Mouse (Mus musculus) neural tube, embryonic 11.5 days (tissue): Measurements from ENCODE around the gene Mef2b. TPM values are rescaled to one million over a fixed set of nuclear protein-coding genes. Genes with fewer than 3 reads are reported as not detected.
"Not testable (repeated sequence)": the region's sequence is repeated elsewhere in the genome, so short reads cannot be mapped to it uniquely, and the experiment has no call there.

Experiments
- ATAC-seq: fragments of 200-750 bp; cut with Nextera tagmentation; 2 replicates; pipeline ENCODE4 v1.8.0; 2017; ENCODE audit warnings: moderate number of reproducible peaks, mild to moderate bottlenecking, moderate TSS enrichment, moderate library complexity; ENCODE audit not compliant: insufficient read depth, low FRiP score, low TSS enrichment
- DNase-seq: peaks from one replicate; pipeline ENCODE4 v3.0.0-alpha.2; 2015; ENCODE audit warnings: low spot score
- H3K27ac ChIP-seq: fragments of 300-500 bp; sonication (generic); 2 replicates; pipeline ENCODE4 v1.5.1; 2014; ENCODE audit warnings: low read depth, mild to moderate bottlenecking, low read length
- H3K27me3 ChIP-seq: fragments of 300-500 bp; sonication (generic); 2 replicates; pipeline ENCODE4 v1.6.1; 2014; ENCODE audit warnings: mild to moderate bottlenecking, low read length, mixed read lengths; ENCODE audit not compliant: control insufficient read depth, insufficient read depth
- H3K36me3 ChIP-seq: fragments of 300-500 bp; sonication (generic); 2 replicates; pipeline ENCODE4 v1.6.1; 2014; ENCODE audit warnings: mild to moderate bottlenecking, low read length, moderate library complexity, mixed read lengths; ENCODE audit not compliant: control insufficient read depth, insufficient read depth
- H3K4me1 ChIP-seq: fragments of 300-500 bp; sonication (generic); 2 replicates; pipeline ENCODE4 v1.6.1; 2014; ENCODE audit warnings: low read length, mixed read lengths; ENCODE audit not compliant: control insufficient read depth, insufficient read depth
- H3K4me2 ChIP-seq: fragments of 300-500 bp; sonication (generic); 2 replicates; pipeline ENCODE4 v1.6.1; 2014; ENCODE audit warnings: low read depth, mild to moderate bottlenecking, moderate library complexity
- H3K4me3 ChIP-seq: fragments of 300-500 bp; sonication (generic); 2 replicates; pipeline ENCODE4 v1.5.1; 2014; ENCODE audit warnings: low read depth, low read length
- H3K9ac ChIP-seq: fragments of 300-500 bp; sonication (generic); 2 replicates; pipeline ENCODE4 v1.6.1; 2014; ENCODE audit warnings: mild to moderate bottlenecking, low read length
- H3K9me3 ChIP-seq: fragments of 300-500 bp; sonication (generic); 2 replicates; pipeline ENCODE4 v1.6.1; 2016; ENCODE audit warnings: low read length; ENCODE audit not compliant: control insufficient read depth
- WGBS: fragments of 180-500 bp; shearing (Covaris S2); extraction: QIAGEN DNeasy Blood & Tissue Kit; methylation state at CpG from one replicate; pipeline ENCODE4 v1.1.7; 2014; 5-methylcytosine and 5-hydroxymethylcytosine counted together
- microRNA-seq: library from miRNA; unstranded; fragments of <30 nt; microRNA quantifications from one replicate; pipeline ENCODE4, GENCODE M21; 2016
- polyA plus RNA-seq: library from polyadenylated mRNA; unstranded; fragments of >200 nt; fragmentation: Nextera tagmentation; extraction: Ambion mirVana; gene quantifications from 2 replicates; pipeline ENCODE4 v1.2.1, GENCODE M21; 2014

Gene Mef2b
- polyA plus RNA-seq, 1 experiment from 2014 or later, result 0.58 TPM

- Histone ChIP-seq H3K9ac (no peak overlapping the region), H3K4me2 (no peak overlapping the region), H3K27me3 (no peaks in the 10 kb centered on the region), H3K4me1 (peaks cover 4% of the 10 kb centered on the region; the same call in 1 of the 2 replicates), H3K36me3 (no peaks in the 10 kb centered on the region), H3K9me3 (no peaks in the 10 kb centered on the region), H3K4me3 (no peak overlapping the region), H3K27ac (no peak overlapping the region)
- 81% methylated on average over 3 of the region's 3 CpGs for WGBS
- ATAC-seq (no peak), DNase-seq (no peak)
Measured at GRCm38 (mm10) chr8:70214411-70214810, 74.9 kb downstream of the Mef2b start.

- Histone ChIP-seq H3K36me3 (no peaks in the 10 kb centered on the region), H3K27me3 (no peaks in the 10 kb centered on the region), H3K4me1 (peaks cover 4% of the 10 kb centered on the region; the same call in 1 of the 2 replicates), H3K9me3 (no peaks in the 10 kb centered on the region), H3K4me3 (no peak overlapping the region), H3K9ac (no peak overlapping the region), H3K27ac (no peak overlapping the region), H3K4me2 (no peak overlapping the region)
- ATAC-seq, result no peak
- 73% methylated on average over 5 of the region's 5 CpGs for WGBS
- no peak for DNase-seq
Measured at GRCm38 (mm10) chr8:70215092-70215491, 75.6 kb downstream of the Mef2b start.

GRCm38 (mm10) chr8:70216161-70216560 lies 76.7 kb downstream of the Mef2b start:
- ATAC-seq, H3K4me3 ChIP-seq: not testable (repeated sequence)
- 64% methylated on average over 3 of the region's 3 CpGs for WGBS

GRCm38 (mm10) chr8:70216566-70216965 lies 77.1 kb downstream of the Mef2b start:
- DNase-seq, result no peak
- Histone ChIP-seq H3K27ac (no peak overlapping the region), H3K9me3 (no peaks in the 10 kb centered on the region), H3K4me2 (no peak overlapping the region), H3K36me3 (no peaks in the 10 kb centered on the region), H3K9ac (no peak overlapping the region), H3K27me3 (no peaks in the 10 kb centered on the region), H3K4me3 (no peak overlapping the region), H3K4me1 (peaks cover 1% of the 10 kb centered on the region; the same call in 1 of the 2 replicates)
- WGBS, result no CpG with 5 or more reads among the region's 1 CpGs
- no peak for ATAC-seq

More at GRCm38 (mm10) chr8:70216161-70216560, 76.7 kb downstream of the Mef2b start:
- not testable (repeated sequence) for H3K9me3 ChIP-seq, H3K4me2 ChIP-seq, H3K9ac ChIP-seq, H3K36me3 ChIP-seq, DNase-seq, H3K27ac ChIP-seq, H3K4me1 ChIP-seq, H3K27me3 ChIP-seq

Small RNA genes lying within 50 kb of the gene (microRNA-seq; reads per million reads assigned to microRNA genes)
- 0.78 reads per million for gene Mir7066

Other genes starting within 250 kb of the Mef2b start
- gene Tssk6, start 237.5 kb upstream of the Mef2b start, polyA plus RNA-seq, result 4.1 and 4.8 TPM in 2 replicates
- gene Ndufa13, start 237.2 kb upstream of the Mef2b start, polyA plus RNA-seq, result 151 and 161 TPM in 2 replicates
- 3.7 and 5.0 TPM in 2 replicates for gene Yjefn3, start 237.0 kb upstream of the Mef2b start, polyA plus RNA-seq
- 80.7 and 92.7 TPM in 2 replicates for gene Gatad2a, start 143.3 kb upstream of the Mef2b start, polyA plus RNA-seq
- gene Mau2, start 97.0 kb upstream of the Mef2b start, polyA plus RNA-seq, result 57.3 and 62.1 TPM in 2 replicates
- gene Sugp1, start 96.9 kb upstream of the Mef2b start, polyA plus RNA-seq, result 39.2 and 39.5 TPM in 2 replicates
- 0.53 and 1.3 TPM in 2 replicates for gene Tm6sf2, start 66.8 kb upstream of the Mef2b start, polyA plus RNA-seq
- gene Hapln4, start 56.3 kb upstream of the Mef2b start, polyA plus RNA-seq, result 0.21 and 0.27 TPM in 2 replicates
- 55.8 and 59.7 TPM in 2 replicates for gene Ncan, start 18.8 kb upstream of the Mef2b start, polyA plus RNA-seq
- gene Nr2c2ap, start 8.4 kb upstream of the Mef2b start, polyA plus RNA-seq, result 18.9 and 20.6 TPM in 2 replicates
- gene Rfxank, start 557 bp upstream of the Mef2b start, polyA plus RNA-seq, result 13.0 and 13.3 TPM in 2 replicates
- 52.1 and 52.2 TPM in 2 replicates for gene Borcs8, start 212 bp upstream of the Mef2b start, polyA plus RNA-seq
- 36.4 and 36.8 TPM in 2 replicates for gene Tmem161a, start 32.6 kb downstream of the Mef2b start, polyA plus RNA-seq
- gene Slc25a42, start 72.6 kb downstream of the Mef2b start, polyA plus RNA-seq, result 2.4 TPM in 2 replicates
- gene Sugp2, start 94.5 kb downstream of the Mef2b start, polyA plus RNA-seq, result 48.3 and 50.6 TPM in 2 replicates
- gene Armc6, start 94.8 kb downstream of the Mef2b start, polyA plus RNA-seq, result 37.9 and 43.2 TPM in 2 replicates
- 77.7 and 80.4 TPM in 2 replicates for gene Homer3, start 143.1 kb downstream of the Mef2b start, polyA plus RNA-seq
- 51.4 and 55.2 TPM in 2 replicates for gene Ddx49, start 162.8 kb downstream of the Mef2b start, polyA plus RNA-seq
- 272 and 283 TPM in 2 replicates for gene Cope, start 162.8 kb downstream of the Mef2b start, polyA plus RNA-seq
- 6.8 and 6.9 TPM in 2 replicates for gene Cers1, start 176.1 kb downstream of the Mef2b start, polyA plus RNA-seq
- 0.93 and 1.5 TPM in 2 replicates for gene Gdf1, start 190.1 kb downstream of the Mef2b start, polyA plus RNA-seq
- gene Upf1, start 213.6 kb downstream of the Mef2b start, polyA plus RNA-seq, result 24.0 and 24.1 TPM in 2 replicates
- gene Comp, start 233.8 kb downstream of the Mef2b start, polyA plus RNA-seq, result 0.16 and 0.32 TPM in 2 replicates